Mouse (Mus musculus) left cerebral cortex, adult 11 months (tissue): ENCODE results near the gene Olfr60.

Experiments
- DNase-seq: peaks from one replicate; pipeline ENCODE4 v3.0.0; 2022; ENCODE audit warnings: low spot score

Olfr60 gene

GRCm38 (mm10) chr7:140361571-140361970 is at the start of gene Olfr60:
Gene Olfr60, minus strand, starts transcription at chr7:140361671.
- DNase-seq: no peak

- DNase-seq: no peak
Measured at GRCm38 (mm10) chr7:140402818-140403217, 41.3 kb upstream of the Olfr60 start, which contains the start of gene Olfr531. Gene Olfr531, minus strand, starts transcription at chr7:140402918.

- DNase-seq: no peak
Measured at GRCm38 (mm10) chr7:140376911-140377310, 15.4 kb upstream of the Olfr60 start.

- DNase-seq: no peak
Measured at GRCm38 (mm10) chr7:140376231-140376630, 14.8 kb upstream of the Olfr60 start, which contains the start of gene Olfr530. Gene Olfr530, minus strand, starts transcription at chr7:140376331.

GRCm38 (mm10) chr7:140374300-140374699 is 12.8 kb upstream of the Olfr60 start:
- no peak for DNase-seq

- DNase-seq: no peak
Measured at GRCm38 (mm10) chr7:140333717-140334116, 27.8 kb downstream of the Olfr60 start, which contains the start of gene Olfr527. Gene Olfr527, plus strand, starts transcription at chr7:140334017.

GRCm38 (mm10) chr7:140329766-140330304 is 31.6 kb downstream of the Olfr60 start:
- no peak for DNase-seq

- no peak for DNase-seq
Measured at GRCm38 (mm10) chr7:140321135-140321534, 40.3 kb downstream of the Olfr60 start.

- DNase-seq: no peak
Measured at GRCm38 (mm10) chr7:140320558-140320957, 40.9 kb downstream of the Olfr60 start, which contains the start of gene Olfr525. Gene Olfr525, plus strand, starts transcription at chr7:140320858.

- no peak for DNase-seq
Measured at GRCm38 (mm10) chr7:140319861-140320385, 41.5 kb downstream of the Olfr60 start.

- no peak for DNase-seq
Measured at GRCm38 (mm10) chr7:140299416-140299815, 62.1 kb downstream of the Olfr60 start.

GRCm38 (mm10) chr7:140296876-140297275 is 64.6 kb downstream of the Olfr60 start:
- DNase-seq: no peak

GRCm38 (mm10) chr7:140295746-140296145 is 65.7 kb downstream of the Olfr60 start:
- DNase-seq: no peak
